Mouse (Mus musculus) lung, embryonic 16.5 days (tissue): ENCODE measurements around the gene Wfdc15a. TPM values are rescaled to one million over a fixed set of nuclear protein-coding genes. Genes with fewer than 3 reads are reported as not detected.

Experiments
- ATAC-seq: fragments of 200-750 bp; cut with Nextera tagmentation; 2 replicates; pipeline ENCODE4 v1.8.0; 2017; ENCODE audit warnings: low read depth, mild to moderate bottlenecking, moderate library complexity
- H3K27ac ChIP-seq: fragments of 300-500 bp; sonication (generic); 2 replicates; pipeline ENCODE4 v1.5.1; 2014; ENCODE audit warnings: mild to moderate bottlenecking, control low read depth, low read length
- H3K27me3 ChIP-seq: fragments of 300-500 bp; sonication (generic); 2 replicates; pipeline ENCODE4 v1.6.1; 2014; ENCODE audit warnings: low read depth, low read length, mixed read lengths; ENCODE audit not compliant: control insufficient read depth, insufficient read depth
- H3K36me3 ChIP-seq: fragments of 300-500 bp; sonication (generic); 2 replicates; pipeline ENCODE4 v1.6.1; 2014; ENCODE audit warnings: low read length; ENCODE audit not compliant: control insufficient read depth, insufficient read depth
- H3K4me1 ChIP-seq: fragments of 300-500 bp; sonication (generic); replicated peaks from 2 replicates; pipeline ENCODE4 v1.6.1; 2014; ENCODE audit warnings: low read length, mixed read lengths; ENCODE audit not compliant: control insufficient read depth, insufficient read depth
- H3K4me2 ChIP-seq: fragments of 300-500 bp; sonication (generic); 2 replicates; pipeline ENCODE4 v1.6.1; 2014; ENCODE audit warnings: low read depth, low read length, control low read depth
- H3K4me3 ChIP-seq: fragments of 300-500 bp; sonication (generic); 2 replicates; pipeline ENCODE4 v1.5.1; 2014; ENCODE audit warnings: mild to moderate bottlenecking, low read length, control low read depth
- H3K9ac ChIP-seq: fragments of 300-500 bp; sonication (generic); 2 replicates; pipeline ENCODE4 v1.6.1; 2014; ENCODE audit warnings: low read length, control low read depth
- H3K9me3 ChIP-seq: fragments of 300-500 bp; sonication (generic); 2 replicates; pipeline ENCODE4 v1.6.1; 2016; ENCODE audit warnings: low read length; ENCODE audit not compliant: control insufficient read depth
- WGBS: fragments of 180-500 bp; shearing (Covaris S2); extraction: QIAGEN DNeasy Blood & Tissue Kit; methylation state at CpG from one replicate; pipeline ENCODE4 v1.1.7; 2014; 5-methylcytosine and 5-hydroxymethylcytosine counted together
- polyA plus RNA-seq: library from polyadenylated mRNA; unstranded; fragments of >200 nt; fragmentation: Nextera tagmentation; extraction: Ambion mirVana; gene quantifications from 2 replicates; pipeline ENCODE4 v1.2.1, GENCODE M21; 2015

The Wfdc15a gene
- polyA plus RNA-seq, result not detected in 2 replicates

- Histone ChIP-seq H3K9ac (no peak within 1 kb of the TSS), H3K4me3 (no peak within 1 kb of the TSS), H3K9me3 (no peaks in the 10 kb centered on the region), H3K27ac (no peak within 1 kb of the TSS), H3K36me3 (no peaks in the 10 kb centered on the region), H3K27me3 (no peaks in the 10 kb centered on the region), H3K4me2 (no peak within 1 kb of the TSS), H3K4me1 (no peaks in the 10 kb centered on the region)
- 71% methylated on average over 20 of the region's 20 CpGs for WGBS
- ATAC-seq, result no peak
Observed at GRCm38 (mm10) chr2:164199626-164200327, at the start of gene Wfdc15a. TSS of gene Wfdc15a (minus strand) at chr2:164200130.

GRCm38 (mm10) chr2:164238366-164238765, 38.4 kb upstream of the Wfdc15a start, which contains the start of gene Svs2:
TSS of gene Svs2 (minus strand) at chr2:164238466.
- H3K36me3 ChIP-seq, result no peaks in the 10 kb centered on the region
- H3K4me3 ChIP-seq, result no peak within 1 kb of the TSS
- no peaks in the 10 kb centered on the region for H3K9me3 ChIP-seq
- H3K9ac ChIP-seq, result no peak within 1 kb of the TSS
- no peaks in the 10 kb centered on the region for H3K4me1 ChIP-seq
- no peak for ATAC-seq
- H3K27ac ChIP-seq, result no peak within 1 kb of the TSS
- no peak within 1 kb of the TSS for H3K4me2 ChIP-seq
- 73% methylated on average over 3 of the region's 3 CpGs for WGBS
- no peaks in the 10 kb centered on the region for H3K27me3 ChIP-seq

GRCm38 (mm10) chr2:164232671-164233070, 32.7 kb upstream of the Wfdc15a start:
- H3K9me3 ChIP-seq, result no peaks in the 10 kb centered on the region
- ATAC-seq, result no peak
- H3K36me3 ChIP-seq, result no peaks in the 10 kb centered on the region
- H3K27ac ChIP-seq, result no peak overlapping the region
- H3K4me2 ChIP-seq, result no peak overlapping the region
- H3K9ac ChIP-seq, result no peak overlapping the region
- no peaks in the 10 kb centered on the region for H3K4me1 ChIP-seq
- 72% methylated on average over 8 of the region's 8 CpGs for WGBS
- H3K27me3 ChIP-seq, result no peaks in the 10 kb centered on the region
- no peak overlapping the region for H3K4me3 ChIP-seq

GRCm38 (mm10) chr2:164228361-164229070, 28.6 kb upstream of the Wfdc15a start:
- no peak overlapping the region for H3K9ac ChIP-seq
- no peak overlapping the region for H3K4me2 ChIP-seq
- no peak for ATAC-seq
- no peaks in the 10 kb centered on the region for H3K36me3 ChIP-seq
- WGBS, result 81% methylated on average over 8 of the region's 8 CpGs
- no peak overlapping the region for H3K4me3 ChIP-seq
- H3K9me3 ChIP-seq, result no peaks in the 10 kb centered on the region
- H3K27me3 ChIP-seq, result no peaks in the 10 kb centered on the region
- H3K27ac ChIP-seq, result no peak overlapping the region
- no peaks in the 10 kb centered on the region for H3K4me1 ChIP-seq

GRCm38 (mm10) chr2:164221522-164221921, 21.6 kb upstream of the Wfdc15a start, which contains the start of gene Wfdc15b:
TSS of gene Wfdc15b (minus strand) at chr2:164221660.
- Histone ChIP-seq H3K9me3 (no peaks in the 10 kb centered on the region), H3K27me3 (no peaks in the 10 kb centered on the region), H3K4me2 (no peak within 1 kb of the TSS), H3K4me1 (no peaks in the 10 kb centered on the region), H3K9ac (no peak within 1 kb of the TSS), H3K4me3 (no peak within 1 kb of the TSS), H3K27ac (no peak within 1 kb of the TSS), H3K36me3 (no peaks in the 10 kb centered on the region)
- WGBS, result 26% methylated on average over 11 of the region's 11 CpGs
- ATAC-seq, result no peak

- H3K27ac ChIP-seq, result no peak overlapping the region
- no peak overlapping the region for H3K4me3 ChIP-seq
- 82% methylated on average over 9 of the region's 9 CpGs for WGBS
- H3K9me3 ChIP-seq, result no peaks in the 10 kb centered on the region
- no peak overlapping the region for H3K4me2 ChIP-seq
- no peak overlapping the region for H3K9ac ChIP-seq
- no peak for ATAC-seq
- no peaks in the 10 kb centered on the region for H3K36me3 ChIP-seq
- no peaks in the 10 kb centered on the region for H3K4me1 ChIP-seq
- H3K27me3 ChIP-seq, result no peaks in the 10 kb centered on the region
Observed at GRCm38 (mm10) chr2:164219295-164219694, 19.4 kb upstream of the Wfdc15a start.

GRCm38 (mm10) chr2:164212711-164213110, 12.8 kb upstream of the Wfdc15a start:
- Histone ChIP-seq H3K9ac (no peak overlapping the region), H3K27ac (no peak overlapping the region), H3K4me3 (no peak overlapping the region), H3K4me2 (no peak overlapping the region), H3K27me3 (no peaks in the 10 kb centered on the region), H3K9me3 (no peaks in the 10 kb centered on the region), H3K36me3 (no peaks in the 10 kb centered on the region), H3K4me1 (no peaks in the 10 kb centered on the region)
- ATAC-seq, result no peak
- WGBS, result 83% methylated on average over 5 of the region's 5 CpGs

GRCm38 (mm10) chr2:164210892-164211291, 11.0 kb upstream of the Wfdc15a start:
- Histone ChIP-seq H3K4me1 (no peaks in the 10 kb centered on the region), H3K36me3 (no peaks in the 10 kb centered on the region), H3K9me3 (no peaks in the 10 kb centered on the region), H3K4me3 (no peak overlapping the region), H3K27me3 (no peaks in the 10 kb centered on the region), H3K4me2 (no peak overlapping the region), H3K9ac (no peak overlapping the region), H3K27ac (no peak overlapping the region)
- WGBS, result 89% methylated on average over 4 of the region's 4 CpGs
- ATAC-seq, result no peak

- ATAC-seq, result no peak
Observed at GRCm38 (mm10) chr2:164206676-164207075, 6.7 kb upstream of the Wfdc15a start.

More at GRCm38 (mm10) chr2:164206676-164207075, 6.7 kb upstream of the Wfdc15a start:
- no peak overlapping the region for H3K4me3 ChIP-seq
- H3K4me2 ChIP-seq, result no peak overlapping the region
- no peaks in the 10 kb centered on the region for H3K4me1 ChIP-seq
- H3K27ac ChIP-seq, result no peak overlapping the region
- no peaks in the 10 kb centered on the region for H3K27me3 ChIP-seq
- 46% methylated on average over 4 of the region's 4 CpGs for WGBS
- no peaks in the 10 kb centered on the region for H3K9me3 ChIP-seq
- no peaks in the 10 kb centered on the region for H3K36me3 ChIP-seq
- H3K9ac ChIP-seq, result no peak overlapping the region
